Mouse (Mus musculus) brain, embryonic 14.5 days (tissue): ENCODE measurements around the gene Mrnip.

ENCODE experiments used
- CTCF ChIP-seq: fragments of 200-500 bp; IDR thresholded peaks from 2 replicates; pipeline ENCODE4 v1.5.1; 2012; ENCODE audit warnings: inconsistent platforms, mild to moderate bottlenecking, moderate library complexity, borderline replicate concordance; ENCODE audit not compliant: insufficient read depth, insufficient read length; ENCODE audit errors: extremely low read depth
- POLR2A ChIP-seq: fragments of 200-500 bp; IDR thresholded peaks from 2 replicates; pipeline ENCODE4 v1.6.1; 2012; ENCODE audit warnings: mild to moderate bottlenecking, inconsistent platforms, borderline replicate concordance; ENCODE audit not compliant: poor library complexity, insufficient read depth, insufficient read length, severe bottlenecking; ENCODE audit errors: extremely low read depth

GRCm38 (mm10) chr11:50147958-50148476 is 26.2 kb upstream of the Mrnip start:
- TF ChIP-seq CTCF (no peak), POLR2A (no peak)
